Mouse (Mus musculus) MEL (cell line): ENCODE results near the gene Nckap1.

Experiments
- CTCF ChIP-seq, 3 experiments: IDR thresholded peaks in 2 of 3; conservative IDR thresholded peaks in 1 of 3; 2 replicates each; pipeline ENCODE4 v1.5.1; 2011 to 2012; ENCODE audit warnings: low read length in 3 of 3, low read depth in 2 of 3, mild to moderate bottlenecking in 2 of 3, improper control_type of control experiment in 1 of 3, inconsistent platforms in 1 of 3, mixed read lengths in 1 of 3, moderate library complexity in 1 of 3; ENCODE audit not compliant: control insufficient read depth in 1 of 3, insufficient read depth in 1 of 3, poor library complexity in 1 of 3, severe bottlenecking in 1 of 3
- E2F4 ChIP-seq: IDR thresholded peaks from 2 replicates; pipeline ENCODE4 v1.6.1; 2011; ENCODE audit warnings: low read depth, low read length, improper control_type of control experiment, borderline replicate concordance
- ELF1 ChIP-seq: IDR thresholded peaks from 2 replicates; pipeline ENCODE4 v1.6.1; 2014; ENCODE audit warnings: low read depth, mild to moderate bottlenecking, inconsistent platforms, low read length, improper control_type of control experiment, moderate library complexity
- ETS1 ChIP-seq: IDR thresholded peaks from 2 replicates; pipeline ENCODE4 v1.6.1; 2012; ENCODE audit warnings: low read depth, mild to moderate bottlenecking, inconsistent platforms, low read length, improper control_type of control experiment, moderate library complexity
- GATA1 ChIP-seq: IDR thresholded peaks from 2 replicates; pipeline ENCODE4 v1.6.1; 2011; ENCODE audit warnings: low read depth, low read length, improper control_type of control experiment
- MAFK ChIP-seq: IDR thresholded peaks from 2 replicates; pipeline ENCODE4 v1.6.1; 2011; ENCODE audit warnings: low read depth, mild to moderate bottlenecking, low read length, improper control_type of control experiment, borderline replicate concordance
- MAZ ChIP-seq: IDR thresholded peaks from 2 replicates; pipeline ENCODE4 v1.6.1; 2012; ENCODE audit warnings: low read depth, mild to moderate bottlenecking, inconsistent platforms, low read length, improper control_type of control experiment
- MYC ChIP-seq: IDR thresholded peaks from 2 replicates; pipeline ENCODE4 v1.6.1; 2011; ENCODE audit warnings: low read depth, mild to moderate bottlenecking, low read length, improper control_type of control experiment, moderate library complexity
- POLR2A ChIP-seq, 2 experiments: IDR thresholded peaks; 2 replicates each; pipeline ENCODE4 v1.6.1; 2011 to 2012; ENCODE audit warnings: low read length in 2 of 2, mild to moderate bottlenecking in 2 of 2, control low read depth in 1 of 2, improper control_type of control experiment in 1 of 2, low read depth in 1 of 2, moderate library complexity in 1 of 2; ENCODE audit not compliant: control insufficient read depth in 1 of 2, insufficient read depth in 1 of 2, poor library complexity in 1 of 2
- POLR2AphosphoS2 ChIP-seq: IDR thresholded peaks from 2 replicates; pipeline ENCODE4 v1.6.1; 2011; ENCODE audit warnings: low read length, improper control_type of control experiment
- RAD21 ChIP-seq: IDR thresholded peaks from 2 replicates; pipeline ENCODE4 v1.6.1; 2011; ENCODE audit warnings: mild to moderate bottlenecking, low read depth, low read length, improper control_type of control experiment
- USF2 ChIP-seq, 2 experiments: IDR thresholded peaks; 2 replicates each; pipeline ENCODE4 v1.6.1; 2011 to 2012; ENCODE audit warnings: improper control_type of control experiment in 2 of 2, low read length in 2 of 2, borderline replicate concordance in 1 of 2, inconsistent platforms in 1 of 2, low read depth in 1 of 2, mild to moderate bottlenecking in 1 of 2; ENCODE audit not compliant: insufficient read depth in 1 of 2
- ZMIZ1 ChIP-seq: IDR thresholded peaks from 2 replicates; pipeline ENCODE4 v1.6.1; 2012; ENCODE audit warnings: low read depth, mild to moderate bottlenecking, inconsistent platforms, low read length, improper control_type of control experiment, moderate library complexity
- ZNF384 ChIP-seq: IDR thresholded peaks from 2 replicates; pipeline ENCODE4 v1.6.1; 2012; ENCODE audit warnings: low read depth, mild to moderate bottlenecking, inconsistent platforms, low read length, improper control_type of control experiment

DNA sequence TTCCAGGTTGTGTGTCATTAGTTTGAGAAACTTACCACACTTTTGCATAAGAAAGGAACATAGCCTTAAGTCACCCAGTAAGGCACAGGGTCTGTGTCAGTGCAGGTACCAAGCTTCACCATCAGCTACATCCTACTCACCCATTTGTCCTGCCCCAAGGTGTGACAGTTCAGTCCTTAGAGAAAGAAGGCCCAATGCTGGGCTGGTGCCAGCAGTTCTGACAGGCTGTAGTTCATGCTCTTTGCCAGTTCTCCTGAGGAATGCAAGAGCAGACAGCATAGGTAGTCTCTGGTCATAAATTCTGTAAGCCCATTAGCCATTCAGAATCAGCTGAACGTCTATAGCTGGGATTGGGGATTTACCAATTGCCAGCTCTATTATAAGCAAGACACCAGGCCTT is 105.3 kb downstream of the Nckap1 start:
- no peak for TF ChIP-seq POLR2A (IDR thresholded peaks at IDR 0.05; ENCODE audit: control insufficient read depth in 1 of 2, insufficient read depth in 1 of 2, low read depth in 1 of 2, low read length in 2 of 2, poor library complexity in 1 of 2)
- no peak for TF ChIP-seq CTCF (IDR thresholded peaks at IDR 0.05 in 2 of 3, conservative IDR thresholded peaks at IDR 0.05 in 1 of 3; ENCODE audit: control insufficient read depth in 1 of 3, insufficient read depth in 1 of 3, low read depth in 2 of 3, low read length in 3 of 3, poor library complexity in 1 of 3, severe bottlenecking in 1 of 3)
- no peak for TF ChIP-seq POLR2AphosphoS2
- no peak for TF ChIP-seq MAZ
- no peak for TF ChIP-seq ZNF384
- TF ChIP-seq MYC, result no peak
- TF ChIP-seq USF2 (IDR thresholded peaks at IDR 0.05; ENCODE audit: borderline replicate concordance in 1 of 2, insufficient read depth in 1 of 2, low read depth in 1 of 2, low read length in 2 of 2), result no peak
- TF ChIP-seq MAFK, result no peak
- no peak for TF ChIP-seq GATA1
- no peak for TF ChIP-seq E2F4
- no peak for TF ChIP-seq ELF1
- no peak for TF ChIP-seq ZMIZ1
- no peak for TF ChIP-seq ETS1
- no peak for TF ChIP-seq RAD21
